In the genomic region with DNA sequence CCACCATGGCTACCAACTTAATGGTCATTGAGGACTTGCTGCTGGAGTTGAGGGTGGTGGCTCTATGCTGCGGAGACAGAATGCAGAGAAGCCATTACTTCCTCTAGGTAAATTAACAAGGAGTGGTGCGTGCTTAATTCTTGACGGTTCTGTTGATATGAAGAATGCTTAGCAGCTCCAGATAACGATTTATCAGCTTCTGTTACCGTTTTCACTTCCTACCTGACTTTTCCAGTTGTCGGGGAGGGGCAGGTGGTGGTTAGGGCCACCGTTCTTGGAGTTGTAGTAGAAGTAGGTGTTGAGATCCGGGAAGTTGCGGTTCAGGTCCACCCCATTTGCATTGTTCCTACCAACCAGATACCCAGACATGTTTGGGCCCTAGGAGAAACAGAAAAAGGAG, we compare ENCODE assay signal across 37 mouse cellular contexts. TPM values are rescaled to one million over a fixed set of nuclear protein-coding genes. Genes with fewer than 3 reads are reported as not detected.
"Had no signal": no experiment of that assay in that cellular context is flagged by ENCODE, and none has a peak within 500 bp of the region (broad histone marks: within the 10 kb centered on the region; RNA-seq: fewer than 3 reads in every experiment).

No protein-coding gene starts in this region.

- H3K9me3 ChIP-seq: limb, embryonic 10.5 days; limb, embryonic 12.5 days; limb, embryonic 13.5 days; limb, embryonic 15.5 days; liver, embryonic 12.5 days; liver, embryonic 13.5 days; liver, embryonic 15.5 days; lung, embryonic 15.5 days; midbrain, embryonic 10.5 days; midbrain, embryonic 12.5 days; midbrain, embryonic 13.5 days; midbrain, embryonic 15.5 days; neural tube, embryonic 12.5 days had no signal

- H3K9ac ChIP-seq: limb, embryonic 12.5 days; limb, embryonic 13.5 days; limb, embryonic 15.5 days; liver, embryonic 12.5 days; liver, embryonic 13.5 days; liver, embryonic 14.5 days; liver, embryonic 15.5 days; liver, postnatal 0 days; lung, embryonic 14.5 days; lung, embryonic 15.5 days; midbrain, embryonic 12.5 days; midbrain, embryonic 13.5 days; midbrain, embryonic 15.5 days; neural tube, embryonic 12.5 days had no signal

- H3K27ac ChIP-seq: limb, embryonic 10.5 days; limb, embryonic 12.5 days; limb, embryonic 13.5 days; limb, embryonic 15.5 days; liver, embryonic 12.5 days; liver, embryonic 13.5 days; liver, embryonic 14.5 days; liver, embryonic 15.5 days; lung, embryonic 15.5 days; macrophage; midbrain, embryonic 10.5 days; midbrain, embryonic 12.5 days; midbrain, embryonic 13.5 days; midbrain, embryonic 15.5 days; neural tube, embryonic 12.5 days had no signal

- H3K36me3 ChIP-seq: limb, embryonic 10.5 days; limb, embryonic 12.5 days; limb, embryonic 13.5 days; limb, embryonic 15.5 days; liver, embryonic 13.5 days; liver, embryonic 15.5 days; lung, embryonic 15.5 days; midbrain, embryonic 10.5 days; midbrain, embryonic 12.5 days; midbrain, embryonic 13.5 days; midbrain, embryonic 15.5 days; neural tube, embryonic 12.5 days had no signal

- H3K4me3 ChIP-seq: limb, embryonic 10.5 days; limb, embryonic 12.5 days; limb, embryonic 13.5 days; limb, embryonic 15.5 days; liver, embryonic 12.5 days; liver, embryonic 13.5 days; liver, embryonic 15.5 days; lung, embryonic 15.5 days; megakaryocyte, embryonic 14.5 days; midbrain, embryonic 10.5 days; midbrain, embryonic 12.5 days; midbrain, embryonic 13.5 days; midbrain, embryonic 15.5 days; myocyte; neural tube, embryonic 12.5 days had no signal

- H3K4me2 ChIP-seq: limb, embryonic 12.5 days; limb, embryonic 13.5 days; limb, embryonic 15.5 days; liver, embryonic 11.5 days; liver, embryonic 12.5 days; liver, embryonic 13.5 days; liver, embryonic 15.5 days; lung, embryonic 14.5 days; lung, embryonic 15.5 days; midbrain, embryonic 11.5 days; midbrain, embryonic 12.5 days; midbrain, embryonic 13.5 days; midbrain, embryonic 15.5 days; neural tube, embryonic 12.5 days had no signal

- H3K27me3 ChIP-seq: limb, embryonic 12.5 days; limb, embryonic 13.5 days; limb, embryonic 15.5 days; liver, embryonic 12.5 days; liver, embryonic 13.5 days; liver, embryonic 15.5 days; lung, embryonic 15.5 days; midbrain, embryonic 12.5 days; midbrain, embryonic 13.5 days; midbrain, embryonic 15.5 days; neural tube, embryonic 12.5 days had no signal

- DNase-seq: left cerebral cortex, postnatal 4 days; liver; liver, embryonic 13.5 days; liver, postnatal 0 days; lung, adult 18-20 months; lung, adult 2 months; lung, embryonic 14.5 days; lung, postnatal 10 days; lung, postnatal 14 days; lung, postnatal 36 days; lung, postnatal 4 days; midbrain, embryonic 14.5 days had no signal

- H3K4me1 ChIP-seq: limb, embryonic 10.5 days; limb, embryonic 12.5 days; limb, embryonic 13.5 days; limb, embryonic 15.5 days; liver, embryonic 13.5 days; liver, embryonic 15.5 days; lung, embryonic 15.5 days; midbrain, embryonic 12.5 days; midbrain, embryonic 13.5 days; midbrain, embryonic 15.5 days; neural tube, embryonic 12.5 days had no signal

RNA-seq across cellular contexts. Expression of a gene that starts 12.6 kb away (rescaled TPM):
- total RNA-seq: megakaryocyte-erythroid progenitor cell, adult 5-6 weeks; monocyte, adult 5-6 weeks had no signal
- polyA plus RNA-seq: limb, embryonic 10.5 days; limb, embryonic 11.5 days; macrophage; myocyte had no signal

RNA-seq across cellular contexts. Expression of a gene that starts 55.3 kb away (rescaled TPM):
- total RNA-seq: left cerebral cortex, postnatal 4 days; megakaryocyte, adult 5-6 weeks; megakaryocyte-erythroid progenitor cell, adult 5-6 weeks; midbrain, postnatal 0 days; monocyte, adult 5-6 weeks had no signal
- polyA plus RNA-seq: limb, embryonic 10.5 days; midbrain, embryonic 10.5 days; midbrain, embryonic 11.5 days; midbrain, embryonic 12.5 days; midbrain, embryonic 14.5 days; midbrain, embryonic 15.5 days; midbrain, embryonic 16.5 days; midbrain, postnatal 0 days; neural tube, embryonic 11.5 days; neural tube, embryonic 12.5 days had no signal
